Mouse (Mus musculus) myocyte (in vitro differentiated cells): ENCODE measurements at regions not wholly inside any gene's neighbourhood (a gene's known extent, or its start where the extent isn't known, plus 50 kb on each side); places are given as distances from the start of the nearest gene placed in this dataset.

Source experiments
- H3K27me3 ChIP-seq: one replicate; pipeline ENCODE4 v1.6.1; 2011; ENCODE audit not compliant: control insufficient read depth, insufficient read depth, insufficient read length
- H3K36me3 ChIP-seq: one replicate; pipeline ENCODE4 v1.6.1; 2011; ENCODE audit not compliant: control insufficient read depth, insufficient read depth
- H3K4me2 ChIP-seq: one replicate; pipeline ENCODE4 v1.6.1; 2011; ENCODE audit warnings: low read depth, control low read depth
- H3K4me3 ChIP-seq: one replicate; pipeline ENCODE4 v1.5.1; 2011; ENCODE audit warnings: mild to moderate bottlenecking, control low read depth, moderate library complexity
- H3K79me2 ChIP-seq: one replicate; pipeline ENCODE4 v1.6.1; 2011; ENCODE audit not compliant: control insufficient read depth, insufficient read depth
- H3ac ChIP-seq: one replicate; pipeline ENCODE4 v1.6.1; 2011; ENCODE audit not compliant: control insufficient read depth, insufficient read length
- CEBPB ChIP-seq: IDR thresholded peaks from 2 replicates; pipeline ENCODE4 v1.6.1; 2011; ENCODE audit warnings: mild to moderate bottlenecking, moderate library complexity; ENCODE audit not compliant: poor library complexity, insufficient read depth, severe bottlenecking
- E2F4 ChIP-seq: IDR thresholded peaks from one replicate; pipeline ENCODE4 v1.6.1; 2011; ENCODE audit warnings: mild to moderate bottlenecking, control low read depth, moderate library complexity; ENCODE audit not compliant: insufficient read depth
- MAX ChIP-seq: IDR thresholded peaks from one replicate; pipeline ENCODE4 v1.6.1; 2011; ENCODE audit warnings: low read depth, mild to moderate bottlenecking, control low read depth
- MYOD1 ChIP-seq, 3 experiments: IDR thresholded peaks; one replicate each; pipeline ENCODE4 v1.6.1; 2011; ENCODE audit warnings: control low read depth in 2 of 3, low read depth in 2 of 3, mild to moderate bottlenecking in 2 of 3, moderate library complexity in 1 of 3; ENCODE audit not compliant: insufficient read length in 2 of 3, control insufficient read depth in 1 of 3
- MYOG ChIP-seq, 3 experiments: IDR thresholded peaks; one replicate each; pipeline ENCODE4 v1.6.1; 2011; ENCODE audit warnings: control low read depth in 2 of 3, low read depth in 2 of 3, mild to moderate bottlenecking in 2 of 3; ENCODE audit not compliant: insufficient read length in 2 of 3, control insufficient read depth in 1 of 3, insufficient read depth in 1 of 3
- POLR2A ChIP-seq: IDR thresholded peaks from one replicate; pipeline ENCODE4 v1.6.1; 2011; ENCODE audit warnings: low read depth, mild to moderate bottlenecking, control low read depth, moderate library complexity; ENCODE audit not compliant: insufficient read length
- POLR2AphosphoS2 ChIP-seq: IDR thresholded peaks from one replicate; pipeline ENCODE4 v1.6.1; 2011; ENCODE audit warnings: low read depth, control low read depth; ENCODE audit not compliant: insufficient read length
- REST ChIP-seq: IDR thresholded peaks from one replicate; pipeline ENCODE4 v1.6.1; 2011; ENCODE audit warnings: mild to moderate bottlenecking, control low read depth, moderate library complexity; ENCODE audit not compliant: insufficient read depth, insufficient read length
- SRF ChIP-seq: IDR thresholded peaks from one replicate; pipeline ENCODE4 v1.6.1; 2011; ENCODE audit warnings: low read depth; ENCODE audit not compliant: control insufficient read depth, insufficient read length
- TCF12 ChIP-seq: IDR thresholded peaks from one replicate; pipeline ENCODE4 v1.6.1; 2011; ENCODE audit warnings: mild to moderate bottlenecking, control low read depth; ENCODE audit not compliant: poor library complexity, insufficient read depth, severe bottlenecking
- TCF3 ChIP-seq: IDR thresholded peaks from one replicate; pipeline ENCODE4 v1.6.1; 2011; ENCODE audit warnings: low read depth, control low read depth; ENCODE audit not compliant: insufficient read length
- USF1 ChIP-seq: IDR thresholded peaks from one replicate; pipeline ENCODE4 v1.6.1; 2011; ENCODE audit warnings: low read depth, mild to moderate bottlenecking, control low read depth, moderate library complexity

- H3K27me3 ChIP-seq: no peaks in the 10 kb centered on the region
- TF ChIP-seq CEBPB: no peak
- no peak for TF ChIP-seq MYOG (IDR thresholded peaks at IDR 0.05; ENCODE audit: control insufficient read depth in 1 of 3, insufficient read depth in 1 of 3, insufficient read length in 2 of 3, low read depth in 2 of 3)
- TF ChIP-seq TCF12: no peak
- no peak for TF ChIP-seq POLR2A
- TF ChIP-seq MYOD1 (IDR thresholded peaks at IDR 0.05; ENCODE audit: control insufficient read depth in 1 of 3, insufficient read length in 2 of 3, low read depth in 2 of 3): no peak
- no peak for TF ChIP-seq REST
- no peak for TF ChIP-seq E2F4
- no peak for TF ChIP-seq MAX
- TF ChIP-seq POLR2AphosphoS2: no peak
- no peak for TF ChIP-seq SRF
- no peak for TF ChIP-seq USF1
- no peak for TF ChIP-seq TCF3
- no peaks in the 10 kb centered on the region for H3K79me2 ChIP-seq
Measured at GRCm38 (mm10) chr16:65739652-65740051, 75.4 kb upstream of the Vgll3 start.

GRCm38 (mm10) chr16:65742951-65743350, 72.1 kb upstream of the Vgll3 start:
- H3ac ChIP-seq: no peak overlapping the region
- no peak overlapping the region for H3K4me3 ChIP-seq
- H3K4me2 ChIP-seq: no peak overlapping the region
- no peaks in the 10 kb centered on the region for H3K36me3 ChIP-seq
- H3K79me2 ChIP-seq: no peaks in the 10 kb centered on the region
- H3K27me3 ChIP-seq: no peaks in the 10 kb centered on the region
- TF ChIP-seq TCF12 (no peak), USF1 (no peak), POLR2AphosphoS2 (no peak), TCF3 (no peak), REST (no peak), E2F4 (no peak), SRF (no peak), MYOG (IDR thresholded peaks at IDR 0.05; ENCODE audit: control insufficient read depth in 1 of 3, insufficient read depth in 1 of 3, insufficient read length in 2 of 3, low read depth in 2 of 3) (no peak), POLR2A (no peak), MAX (no peak), CEBPB (no peak), MYOD1 (IDR thresholded peaks at IDR 0.05; ENCODE audit: control insufficient read depth in 1 of 3, insufficient read length in 2 of 3, low read depth in 2 of 3) (no peak)

More at GRCm38 (mm10) chr16:65739652-65740051, 75.4 kb upstream of the Vgll3 start:
- Histone ChIP-seq H3ac (no peak overlapping the region), H3K4me2 (no peak overlapping the region), H3K36me3 (no peaks in the 10 kb centered on the region), H3K4me3 (no peak overlapping the region)

- Histone ChIP-seq H3K27me3 (no peaks in the 10 kb centered on the region), H3K79me2 (no peaks in the 10 kb centered on the region), H3K36me3 (no peaks in the 10 kb centered on the region), H3K4me3 (no peak overlapping the region), H3K4me2 (no peak overlapping the region), H3ac (no peak overlapping the region)
- no peak for TF ChIP-seq POLR2AphosphoS2
- TF ChIP-seq SRF: no peak
- no peak for TF ChIP-seq MYOG (IDR thresholded peaks at IDR 0.05; ENCODE audit: control insufficient read depth in 1 of 3, insufficient read depth in 1 of 3, insufficient read length in 2 of 3, low read depth in 2 of 3)
- TF ChIP-seq E2F4: no peak
- no peak for TF ChIP-seq REST
- no peak for TF ChIP-seq CEBPB
- no peak for TF ChIP-seq POLR2A
Measured at GRCm38 (mm10) chr16:65755667-65756066, 59.4 kb upstream of the Vgll3 start.
